Mouse (Mus musculus): ENCODE measurements around the gene Vgll4. TPM values are rescaled to one million over a fixed set of nuclear protein-coding genes. Genes with fewer than 3 reads are reported as not detected.

Gene Vgll4
- total and polyA plus RNA-seq, 3 experiments: 34.6 to 73.7 (median 37.3) TPM

GRCm38 (mm10) chr6:114931212-114932115 lies 38.3 kb downstream of the Vgll4 start:
- Histone ChIP-seq H3K9ac (ENCODE audit: insufficient read depth, low read depth) (peak overlapping the region; percentile 64), H3K36me3 (replicated peaks in 1 of 2; ENCODE audit: control insufficient read depth in 1 of 2, insufficient read depth in 1 of 2, low read length in 1 of 2) (peaks cover 4 to 11% of the 10 kb centered on the region in 2 experiments), H3K4me1 (ENCODE audit: control insufficient read depth in 1 of 2, insufficient read depth in 2 of 2) (peaks cover 37 to 75% of the 10 kb centered on the region in 2 experiments), H3K9me3 (replicated peaks; ENCODE audit: low read length) (peaks cover 9% of the 10 kb centered on the region), H3K79me2 (replicated peaks; ENCODE audit: control insufficient read depth, extremely low read depth, insufficient read depth, poor library complexity, severe bottlenecking) (peaks cover 43% of the 10 kb centered on the region), H3K27me3 (replicated peaks) (no peaks in the 10 kb centered on the region), H3K4me2 (ENCODE audit: insufficient read depth, low read depth, poor library complexity, severe bottlenecking) (peak overlapping the region; percentile 83), H3K27ac (ENCODE audit: insufficient read depth, low read depth) (peak overlapping the region; percentile 98), H3K4me3 (replicated peaks in 1 of 3; ENCODE audit: low read depth in 2 of 3, low read length in 2 of 3, poor library complexity in 1 of 3) (peak overlapping the region in 1 of 3 experiments; percentile 8)
- DNase-seq (ENCODE audit: extremely low read depth): peak; percentile 95
- dilution Hi-C loops (cut with MboI; ENCODE audit: extremely low pct_ligation_motif_present, extremely low pct_unique_long_range_greater_than_20kb, low sequenced_read_pairs) (no loop called here), in situ Hi-C loops (cut with MboI; ENCODE audit: low pct_ligation_motif_present, low pct_unique_long_range_greater_than_20kb, low sequenced_read_pairs) (loop anchor here (5.0 to 25.0 kb wide), 3 partner anchors 36 to 331 kb away; partner anchors contain the start of genes Timp4 and Vgll4)
- peak; percentile 67 for TF ChIP-seq USF1 (IDR thresholded peaks at IDR 0.05; ENCODE audit: low read depth, low read length)
- peak; percentile 29; the same call in 1 of the 2 replicates for TF ChIP-seq JUND (conservative IDR thresholded peaks at IDR 0.05; ENCODE audit: low read depth, low read length)
- no peak for TF ChIP-seq GABPA (IDR thresholded peaks at IDR 0.05; ENCODE audit: insufficient replicate concordance, low read depth, low read length)
- peak; percentile 96 for TF ChIP-seq IRF4 (IDR thresholded peaks at IDR 0.05; ENCODE audit: low read depth, low read length)
- TF ChIP-seq PAX5 (IDR thresholded peaks at IDR 0.05; ENCODE audit: low read length): no peak
- peak; percentile 95 for TF ChIP-seq MAX (IDR thresholded peaks at IDR 0.05; ENCODE audit: low read length)
- TF ChIP-seq ZKSCAN1 (IDR thresholded peaks at IDR 0.05; ENCODE audit: borderline replicate concordance, low read depth, low read length): no peak
- TF ChIP-seq TCF12 (IDR thresholded peaks at IDR 0.05; ENCODE audit: low read depth, low read length): peak; percentile 98
- peak; percentile 61; the same call in 1 of the 2 replicates for TF ChIP-seq MAFK (IDR thresholded peaks at IDR 0.05; ENCODE audit: insufficient replicate concordance, low read length)
- peak; percentile 87 for TF ChIP-seq EP300 (IDR thresholded peaks at IDR 0.05; ENCODE audit: low read length)
- peak; percentile 27 for TF ChIP-seq SMC3 (IDR thresholded peaks at IDR 0.05; ENCODE audit: low read depth, low read length)
- no peak for TF ChIP-seq NRF1 (IDR thresholded peaks at IDR 0.05; ENCODE audit: low read depth, low read length)
- peak; percentile 90 for TF ChIP-seq SIN3A (IDR thresholded peaks at IDR 0.05; ENCODE audit: low read length)
- TF ChIP-seq CTCF (conservative IDR thresholded peaks at IDR 0.05 in 1 of 2, IDR thresholded peaks at IDR 0.05 in 1 of 2; ENCODE audit: low read depth in 2 of 2, low read length in 2 of 2): no peak
- peak; percentile 46; the same call in 1 of the 2 replicates for TF ChIP-seq ELF1 (IDR thresholded peaks at IDR 0.05; ENCODE audit: low read depth, low read length)
- TF ChIP-seq CHD1 (IDR thresholded peaks at IDR 0.05; ENCODE audit: low read depth, low read length): peak; percentile 85; the same call in 1 of the 2 replicates
- no peak for TF ChIP-seq ZMIZ1 (IDR thresholded peaks at IDR 0.05; ENCODE audit: low read depth, low read length)
- TF ChIP-seq POLR2AphosphoS2 (IDR thresholded peaks at IDR 0.05; ENCODE audit: low read depth, low read length): no peak
- TF ChIP-seq HCFC1 (IDR thresholded peaks at IDR 0.05; ENCODE audit: low read depth, low read length): no peak; the same call in 1 of the 2 replicates
- TF ChIP-seq KAT2A (IDR thresholded peaks at IDR 0.05; ENCODE audit: insufficient replicate concordance, low read length): no peak
- TF ChIP-seq ZNF384 (IDR thresholded peaks at IDR 0.05; ENCODE audit: low read depth, low read length): no peak
- TF ChIP-seq TBP (conservative IDR thresholded peaks at IDR 0.05; ENCODE audit: low read depth, low read length): 0 out of 2 replicates have a peak, but pooled peaks have one; percentile 13
- no peak; the same call in 1 of the 2 replicates for TF ChIP-seq POLR2A (IDR thresholded peaks at IDR 0.05; ENCODE audit: low read depth, low read length)
- TF ChIP-seq CHD2 (IDR thresholded peaks at IDR 0.05; ENCODE audit: low read length): peak; percentile 95
- 0 out of 2 replicates have a peak, but pooled peaks have one; percentile 41 for TF ChIP-seq NELFE (IDR thresholded peaks at IDR 0.05; ENCODE audit: low read depth, low read length)
- TF ChIP-seq RCOR1 (conservative IDR thresholded peaks at IDR 0.05; ENCODE audit: low read depth, low read length): 0 out of 2 replicates have a peak, but pooled peaks have one; percentile 37
- peak; percentile 58 for TF ChIP-seq JUN (IDR thresholded peaks at IDR 0.05; ENCODE audit: insufficient read depth, low read depth, low read length)
- no peak for TF ChIP-seq UBTF (IDR thresholded peaks at IDR 0.05; ENCODE audit: low read depth, low read length)
- TF ChIP-seq USF2 (conservative IDR thresholded peaks at IDR 0.05; ENCODE audit: low read depth, low read length): 0 out of 2 replicates have a peak, but pooled peaks have one; percentile 14
- TF ChIP-seq MAZ (IDR thresholded peaks at IDR 0.05; ENCODE audit: low read depth, low read length): peak; percentile 88; the same call in 1 of the 2 replicates
- TF ChIP-seq E2F4 (IDR thresholded peaks at IDR 0.05; ENCODE audit: insufficient replicate concordance, low read depth, low read length): no peak
- peak; percentile 88; the same call in 1 of the 2 replicates for TF ChIP-seq MYC (IDR thresholded peaks at IDR 0.05; ENCODE audit: low read depth, low read length)
- TF ChIP-seq MXI1 (IDR thresholded peaks at IDR 0.05; ENCODE audit: low read depth, low read length): peak; percentile 78
- TF ChIP-seq RAD21 (IDR thresholded peaks at IDR 0.05; ENCODE audit: low read depth, low read length): peak; percentile 13
- peak; percentile 100 for TF ChIP-seq MEF2A (IDR thresholded peaks at IDR 0.05; ENCODE audit: borderline replicate concordance, low read depth, low read length)
- TF ChIP-seq BHLHE40 (IDR thresholded peaks at IDR 0.05; ENCODE audit: low read depth, low read length): peak; percentile 94
- TF ChIP-seq ETS1 (conservative IDR thresholded peaks at IDR 0.05; ENCODE audit: low read depth, low read length): peak; percentile 98

Data from CH12.LX (cell line).